Mouse (Mus musculus): Measurements from ENCODE around the gene Gm3336. TPM values are rescaled to one million over a fixed set of nuclear protein-coding genes. Genes with fewer than 3 reads are reported as not detected.

Gm3336 gene
- total and polyA plus RNA-seq, 3 experiments = 0.25 to 0.49 TPM; not detected in 1

- Histone ChIP-seq H3K27me3 (replicated peaks) (no peaks in the 10 kb centered on the region), H3K4me1 (ENCODE audit: control insufficient read depth in 1 of 2, insufficient read depth in 2 of 2) (peaks cover 8 to 65% of the 10 kb centered on the region in 2 experiments), H3K4me3 (replicated peaks in 1 of 3; ENCODE audit: low read depth in 2 of 3, low read length in 2 of 3, poor library complexity in 1 of 3) (no peak overlapping the region), H3K36me3 (replicated peaks in 1 of 2; ENCODE audit: control insufficient read depth in 1 of 2, insufficient read depth in 1 of 2, low read length in 1 of 2) (peaks cover 34 to 36% of the 10 kb centered on the region in 2 experiments), H3K9me3 (replicated peaks; ENCODE audit: low read length) (no peaks in the 10 kb centered on the region), H3K27ac (ENCODE audit: insufficient read depth, low read depth) (no peak overlapping the region), H3K79me2 (replicated peaks; ENCODE audit: control insufficient read depth, extremely low read depth, insufficient read depth, poor library complexity, severe bottlenecking) (no peaks in the 10 kb centered on the region), H3K4me2 (ENCODE audit: insufficient read depth, low read depth, poor library complexity, severe bottlenecking) (no peak overlapping the region), H3K9ac (ENCODE audit: insufficient read depth, low read depth) (no peak overlapping the region)
- in situ Hi-C loops (cut with MboI; ENCODE audit: low pct_ligation_motif_present, low pct_unique_long_range_greater_than_20kb, low sequenced_read_pairs) = no loop called here
- TF ChIP-seq E2F4 (IDR thresholded peaks at IDR 0.05; ENCODE audit: insufficient replicate concordance, low read depth, low read length) (no peak), TCF12 (IDR thresholded peaks at IDR 0.05; ENCODE audit: low read depth, low read length) (no peak), PAX5 (IDR thresholded peaks at IDR 0.05; ENCODE audit: low read length) (no peak), USF2 (conservative IDR thresholded peaks at IDR 0.05; ENCODE audit: low read depth, low read length) (no peak), EP300 (IDR thresholded peaks at IDR 0.05; ENCODE audit: low read length) (no peak), MEF2A (IDR thresholded peaks at IDR 0.05; ENCODE audit: borderline replicate concordance, low read depth, low read length) (no peak), HCFC1 (IDR thresholded peaks at IDR 0.05; ENCODE audit: low read depth, low read length) (no peak), ETS1 (conservative IDR thresholded peaks at IDR 0.05; ENCODE audit: low read depth, low read length) (no peak), ZMIZ1 (IDR thresholded peaks at IDR 0.05; ENCODE audit: low read depth, low read length) (no peak), POLR2AphosphoS2 (IDR thresholded peaks at IDR 0.05; ENCODE audit: low read depth, low read length) (no peak)
- dilution Hi-C loops (cut with MboI; ENCODE audit: extremely low pct_ligation_motif_present, extremely low pct_unique_long_range_greater_than_20kb, low sequenced_read_pairs) = no loop called here
- no peak for DNase-seq (ENCODE audit: extremely low read depth)
These were observed 36.1 kb upstream of the Gm3336 start for GRCm38 (mm10) chr8:70682193-70682592.

- dilution Hi-C loops (cut with MboI; ENCODE audit: extremely low pct_ligation_motif_present, extremely low pct_unique_long_range_greater_than_20kb, low sequenced_read_pairs) (no loop called here), in situ Hi-C loops (cut with MboI; ENCODE audit: low pct_ligation_motif_present, low pct_unique_long_range_greater_than_20kb, low sequenced_read_pairs) (no loop called here)
- Histone ChIP-seq H3K4me2 (ENCODE audit: insufficient read depth, low read depth, poor library complexity, severe bottlenecking) (no peak overlapping the region), H3K79me2 (replicated peaks; ENCODE audit: control insufficient read depth, extremely low read depth, insufficient read depth, poor library complexity, severe bottlenecking) (no peaks in the 10 kb centered on the region), H3K4me1 (ENCODE audit: control insufficient read depth in 1 of 2, insufficient read depth in 2 of 2) (peaks cover 7 to 60% of the 10 kb centered on the region in 2 experiments), H3K9me3 (replicated peaks; ENCODE audit: low read length) (no peaks in the 10 kb centered on the region), H3K4me3 (replicated peaks in 1 of 3; ENCODE audit: low read depth in 2 of 3, low read length in 2 of 3, poor library complexity in 1 of 3) (no peak overlapping the region), H3K36me3 (replicated peaks in 1 of 2; ENCODE audit: control insufficient read depth in 1 of 2, insufficient read depth in 1 of 2, low read length in 1 of 2) (peaks cover 29 to 33% of the 10 kb centered on the region in 2 experiments), H3K27me3 (replicated peaks) (no peaks in the 10 kb centered on the region), H3K9ac (ENCODE audit: insufficient read depth, low read depth) (no peak overlapping the region), H3K27ac (ENCODE audit: insufficient read depth, low read depth) (no peak overlapping the region)
- TF ChIP-seq TCF12 (IDR thresholded peaks at IDR 0.05; ENCODE audit: low read depth, low read length) = peak; percentile 34; the same call in 1 of the 2 replicates
- no peak for TF ChIP-seq POLR2A (IDR thresholded peaks at IDR 0.05; ENCODE audit: low read depth, low read length)
- DNase-seq (ENCODE audit: extremely low read depth) = peak; percentile 39
These were observed 35.7 kb upstream of the Gm3336 start for GRCm38 (mm10) chr8:70682692-70683091.

DNA sequence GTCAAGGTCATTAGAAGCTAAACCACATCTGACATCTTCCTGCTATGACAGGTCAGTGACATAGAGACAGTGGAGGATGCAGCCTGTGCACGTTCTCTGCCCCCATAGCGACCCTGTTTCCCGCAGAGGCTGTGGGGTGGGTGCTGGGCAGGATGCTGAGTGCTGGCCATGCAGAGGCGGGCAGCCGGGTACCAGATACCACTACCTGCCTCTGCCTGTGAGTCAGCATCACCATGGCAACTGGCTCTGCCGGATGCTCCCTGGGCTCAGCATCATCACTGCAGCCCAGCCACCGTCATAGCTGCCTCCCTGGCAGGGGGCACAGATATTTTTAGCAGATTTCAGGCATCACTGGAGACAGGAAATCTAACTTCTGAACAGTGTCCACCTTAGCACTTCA is 34.1 kb upstream of the Gm3336 start:
- Histone ChIP-seq H3K4me1 (ENCODE audit: control insufficient read depth in 1 of 2, insufficient read depth in 2 of 2) (peaks cover 4 to 44% of the 10 kb centered on the region in 2 experiments; a peak in 3 of 4 replicates), H3K4me3 (replicated peaks in 1 of 3; ENCODE audit: low read depth in 2 of 3, low read length in 2 of 3, poor library complexity in 1 of 3) (no peak overlapping the region)

More for the DNA sequence above, 34.1 kb upstream of the Gm3336 start:
- Histone ChIP-seq H3K4me2 (ENCODE audit: insufficient read depth, low read depth, poor library complexity, severe bottlenecking) (no peak overlapping the region), H3K9me3 (replicated peaks; ENCODE audit: low read length) (no peaks in the 10 kb centered on the region), H3K27me3 (replicated peaks) (no peaks in the 10 kb centered on the region), H3K79me2 (replicated peaks; ENCODE audit: control insufficient read depth, extremely low read depth, insufficient read depth, poor library complexity, severe bottlenecking) (no peaks in the 10 kb centered on the region), H3K9ac (ENCODE audit: insufficient read depth, low read depth) (no peak overlapping the region), H3K27ac (ENCODE audit: insufficient read depth, low read depth) (no peak overlapping the region), H3K36me3 (replicated peaks in 1 of 2; ENCODE audit: control insufficient read depth in 1 of 2, insufficient read depth in 1 of 2, low read length in 1 of 2) (peaks cover 13 to 17% of the 10 kb centered on the region in 2 experiments)
- no peak for TF ChIP-seq POLR2A (IDR thresholded peaks at IDR 0.05; ENCODE audit: low read depth, low read length)
- no peak for TF ChIP-seq ZKSCAN1 (IDR thresholded peaks at IDR 0.05; ENCODE audit: borderline replicate concordance, low read depth, low read length)
- no peak for TF ChIP-seq MAFK (IDR thresholded peaks at IDR 0.05; ENCODE audit: insufficient replicate concordance, low read length)
- no peak for TF ChIP-seq POLR2AphosphoS2 (IDR thresholded peaks at IDR 0.05; ENCODE audit: low read depth, low read length)
- no peak for TF ChIP-seq SMC3 (IDR thresholded peaks at IDR 0.05; ENCODE audit: low read depth, low read length)
- no peak for TF ChIP-seq UBTF (IDR thresholded peaks at IDR 0.05; ENCODE audit: low read depth, low read length)
- TF ChIP-seq NRF1 (IDR thresholded peaks at IDR 0.05; ENCODE audit: low read depth, low read length) = no peak
- no peak for TF ChIP-seq IRF4 (IDR thresholded peaks at IDR 0.05; ENCODE audit: low read depth, low read length)
- no peak for TF ChIP-seq CHD1 (IDR thresholded peaks at IDR 0.05; ENCODE audit: low read depth, low read length)
- in situ Hi-C loops (cut with MboI; ENCODE audit: low pct_ligation_motif_present, low pct_unique_long_range_greater_than_20kb, low sequenced_read_pairs) = no loop called here
- dilution Hi-C loops (cut with MboI; ENCODE audit: extremely low pct_ligation_motif_present, extremely low pct_unique_long_range_greater_than_20kb, low sequenced_read_pairs) = no loop called here
- no peak for DNase-seq (ENCODE audit: extremely low read depth)

All from CH12.LX (cell line).